ENCODE assay signal across 16 mouse cellular contexts in the genomic region with DNA sequence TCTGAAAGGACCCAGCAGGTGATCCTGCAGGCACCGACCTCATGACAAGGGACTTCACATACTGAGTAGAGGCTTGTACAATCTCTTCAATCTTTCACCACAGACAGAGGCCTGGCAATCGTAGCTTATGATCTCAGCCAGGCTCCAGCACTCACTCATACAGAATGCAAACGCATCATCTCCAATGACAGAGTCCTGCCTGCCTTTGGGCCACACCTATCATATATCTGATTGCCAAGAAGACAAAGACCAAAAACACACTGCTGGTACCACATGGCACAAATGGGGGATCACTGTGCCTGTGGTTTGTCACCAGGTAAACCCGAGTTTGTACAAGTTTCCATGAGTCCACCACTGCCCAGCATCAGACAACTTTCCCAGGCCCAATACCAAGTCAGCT. TPM values are rescaled to one million over a fixed set of nuclear protein-coding genes. Genes with fewer than 3 reads are reported as not detected.
DNase-seq lines count a peak whose midpoint lies in the region; ATAC-seq and TF ChIP-seq lines count a peak whose summit lies in the region.
"Had no signal": no experiment of that assay in that cellular context is flagged by ENCODE, and none has a peak within 500 bp of the region (broad histone marks: within the 10 kb centered on the region; RNA-seq: fewer than 3 reads in every experiment).

No protein-coding gene starts in this region.

- DNase-seq in gastrocnemius, adult 2 months, result peak; percentile 35
- DNase-seq in gastrocnemius, postnatal 14 days, result no peak
- DNase-seq in CD4-positive helper T cell, adult 2 months (ENCODE audit: low read depth, low spot score), result peak; percentile 46
- peak; percentile 46 for DNase-seq in c-Kit-negative CD71-positive TER-119-positive erythroid progenitor cells, embryonic 14.5 days (ENCODE audit: low read depth, low spot score)
- DNase-seq in liver, embryonic 14.5 days (ENCODE audit: low read depth in 3 of 3, low spot score in 3 of 3), result no peak
- no peak for DNase-seq in layer of hippocampus, adult 18-20 months (ENCODE audit: low spot score in 2 of 2)
- no peak for DNase-seq in frontal cortex, adult 2 months (ENCODE audit: extremely low spot score in 1 of 2, low spot score in 1 of 2)
- DNase-seq: adrenal gland, postnatal 25 days; cerebellum, postnatal 10 days; embryo, embryonic 11 days; kidney, adult 11 months; kidney, postnatal 10 days; lung, postnatal 10 days; midbrain, embryonic 14.5 days had no signal

- TF ChIP-seq EP300 in liver, embryonic 14.5 days (IDR thresholded peaks at IDR 0.05; ENCODE audit: low read depth), result no peak

- H3K36me3 ChIP-seq in liver, embryonic 14.5 days (replicated peaks; ENCODE audit: control insufficient read depth, insufficient read depth, low read depth), result peaks cover 63% of the 10 kb centered on the region

- H3K4me1 ChIP-seq in liver, embryonic 14.5 days (replicated peaks; ENCODE audit: control insufficient read depth in 2 of 2, insufficient read depth in 2 of 2, low read length in 1 of 2), result peaks cover 48 to 59% of the 10 kb centered on the region in 2 experiments

- H3K9me3 ChIP-seq in liver, embryonic 14.5 days (ENCODE audit: control insufficient read depth, low read length), result no peaks in the 10 kb centered on the region
- H3K9me3 ChIP-seq: hindbrain, embryonic 15.5 days; limb, embryonic 12.5 days had no signal

- no peak for TF ChIP-seq CTCF in gastrocnemius, adult 2 months (IDR thresholded peaks at IDR 0.05)
- no peak for TF ChIP-seq CTCF in liver, embryonic 14.5 days (IDR thresholded peaks at IDR 0.05; ENCODE audit: low read depth)

- peak overlapping the region; percentile 74 for H3K4me3 ChIP-seq in gastrocnemius, adult 2 months
- peak overlapping the region; percentile 61 to 94 for H3K4me3 ChIP-seq in liver, embryonic 14.5 days (ENCODE audit: insufficient read depth in 1 of 2, low read depth in 2 of 2, low read length in 2 of 2)
- H3K4me3 ChIP-seq: hindbrain, embryonic 15.5 days; limb, embryonic 12.5 days had no signal

- intact Hi-C loops in gastrocnemius, adult 2 months (cut with DNase I), result loop anchor here (5.0 kb wide), 1 partner anchor 35 kb away; the partner anchor contains the start of gene Camsap1
- intact Hi-C loops in gastrocnemius, postnatal 14 days (cut with DNase I; ENCODE audit: low total_unique reads), result no loop called here

- peak overlapping the region; percentile 100 for H3K4me2 ChIP-seq in liver, embryonic 14.5 days (ENCODE audit: low read depth)
- H3K4me2 ChIP-seq: hindbrain, embryonic 15.5 days; limb, embryonic 12.5 days had no signal

- ATAC-seq in liver, embryonic 14.5 days (ENCODE audit: insufficient read depth), result no peak

- H3K27ac ChIP-seq in gastrocnemius, adult 2 months, result peak overlapping the region; percentile 79
- H3K27ac ChIP-seq in liver, embryonic 14.5 days, result peak overlapping the region; percentile 99
- H3K27ac ChIP-seq: hindbrain, embryonic 15.5 days; limb, embryonic 12.5 days had no signal

- no peaks in the 10 kb centered on the region for H3K27me3 ChIP-seq in liver, embryonic 14.5 days (ENCODE audit: control insufficient read depth, insufficient read depth, low read length)
- H3K27me3 ChIP-seq: hindbrain, embryonic 15.5 days; limb, embryonic 12.5 days had no signal

- WGBS in liver, embryonic 14.5 days (ENCODE audit: insufficient replicate concordance), result 17% methylated on average over 4 of the region's 4 CpGs

- H3K9ac ChIP-seq in liver, embryonic 14.5 days (replicated peaks), result peak overlapping the region; percentile 93
- H3K9ac ChIP-seq: hindbrain, embryonic 15.5 days; limb, embryonic 12.5 days had no signal

RNA-seq across cellular contexts. Expression of gene Ubac1, which starts 4.2 kb away (rescaled TPM):
- 100 to 1,000 TPM; 223 to 239 TPM for total RNA-seq in gastrocnemius, adult 2 months (2021)
- 100 to 1,000 TPM; 187 to 194 TPM for total RNA-seq in gastrocnemius, postnatal 14 days (2021)
- 259 and 320 TPM in 2 replicates for polyA plus RNA-seq in liver, embryonic 14.5 days (2012; rRNA removed)
- polyA plus RNA-seq in liver, embryonic 14.5 days (2014; fragmentation: Nextera tagmentation; extraction: Ambion mirVana), result 504 and 526 TPM in 2 replicates
- 10 to 100 TPM; 53.9 to 58.0 TPM for total RNA-seq in layer of hippocampus, adult 18-20 months (2021)
- polyA plus RNA-seq in frontal cortex, adult 2 months (2012; rRNA removed), result 78.1 and 79.7 TPM in 2 replicates

RNA-seq across cellular contexts. Expression of gene Camsap1, which starts 34.2 kb away (rescaled TPM):
- 10 to 100 TPM; 43.7 to 55.7 TPM for total RNA-seq in gastrocnemius, adult 2 months (2021)
- 10 to 100 TPM; 24.9 to 27.4 TPM for total RNA-seq in gastrocnemius, postnatal 14 days (2021)
- 2.3 and 2.8 TPM in 2 replicates for polyA plus RNA-seq in liver, embryonic 14.5 days (2012; rRNA removed)
- polyA plus RNA-seq in liver, embryonic 14.5 days (2014; fragmentation: Nextera tagmentation; extraction: Ambion mirVana), result 4.7 and 6.6 TPM in 2 replicates
- 100 to 1,000 TPM; 133 to 153 TPM for total RNA-seq in layer of hippocampus, adult 18-20 months (2021)
- 36.9 and 41.5 TPM in 2 replicates for polyA plus RNA-seq in frontal cortex, adult 2 months (2012; rRNA removed)

Comparison
In these comparisons a context has a peak if more than half of its experiments do, and no peak if none do; other contexts are left out.
1. DNase-seq: peak in gastrocnemius, adult 2 months (single experiment), CD4-positive helper T cell, adult 2 months (single experiment) and c-Kit-negative CD71-positive TER-119-positive erythroid progenitor cells, embryonic 14.5 days (single experiment); none in gastrocnemius, postnatal 14 days (single experiment), liver, embryonic 14.5 days (0 of 3), layer of hippocampus, adult 18-20 months (0 of 2) and frontal cortex, adult 2 months (0 of 2).